Mouse (Mus musculus) kidney, embryonic 15.5 days (tissue): Measurements from ENCODE around the gene Gps1. TPM values are rescaled to one million over a fixed set of nuclear protein-coding genes. Genes with fewer than 3 reads are reported as not detected.
"Not testable (repeated sequence)": the region's sequence is repeated elsewhere in the genome, so short reads cannot be mapped to it uniquely, and the experiment has no call there.

Experiments
- ATAC-seq: fragments of 200-750 bp; cut with Nextera tagmentation; replicated peaks from 2 replicates; pipeline ENCODE4 v1.8.0; 2017; ENCODE audit warnings: moderate TSS enrichment; ENCODE audit not compliant: low FRiP score
- H3K27ac ChIP-seq: fragments of 300-500 bp; sonication (generic); 2 replicates; pipeline ENCODE4 v1.5.1; 2015; ENCODE audit warnings: mild to moderate bottlenecking, inconsistent platforms
- H3K27me3 ChIP-seq: fragments of 300-500 bp; sonication (generic); 2 replicates; pipeline ENCODE4 v1.6.1; 2015; ENCODE audit warnings: inconsistent platforms
- H3K36me3 ChIP-seq: fragments of 300-500 bp; sonication (generic); 2 replicates; pipeline ENCODE4 v1.6.1; 2015; ENCODE audit warnings: inconsistent platforms
- H3K4me1 ChIP-seq: fragments of 300-500 bp; sonication (generic); 2 replicates; pipeline ENCODE4 v1.6.1; 2015; ENCODE audit warnings: inconsistent platforms
- H3K4me2 ChIP-seq: fragments of 300-500 bp; sonication (generic); 2 replicates; pipeline ENCODE4 v1.6.1; 2015; ENCODE audit warnings: moderate library complexity, mild to moderate bottlenecking, inconsistent platforms
- H3K4me3 ChIP-seq: fragments of 300-500 bp; sonication (generic); replicated peaks from 2 replicates; pipeline ENCODE4 v1.5.1; 2015; ENCODE audit warnings: mild to moderate bottlenecking, inconsistent platforms
- H3K9ac ChIP-seq: fragments of 300-500 bp; sonication (generic); 2 replicates; pipeline ENCODE4 v1.6.1; 2015; ENCODE audit warnings: mild to moderate bottlenecking, inconsistent platforms
- H3K9me3 ChIP-seq: fragments of 300-500 bp; sonication (generic); replicated peaks from 2 replicates; pipeline ENCODE4 v1.6.1; 2016; ENCODE audit warnings: inconsistent platforms
- WGBS: fragments of 180-500 bp; shearing (Covaris S2); methylation state at CpG from one replicate; pipeline ENCODE4 v1.1.7; 2015; ENCODE audit warnings: mixed read lengths; 5-methylcytosine and 5-hydroxymethylcytosine counted together
- polyA plus RNA-seq: library from polyadenylated mRNA; unstranded; fragments of >200 nt; fragmentation: Nextera tagmentation; extraction: Ambion mirVana; gene quantifications from 2 replicates; pipeline ENCODE4 v1.2.1, GENCODE M21; 2015

The Gps1 gene
- polyA plus RNA-seq, 1 experiment from 2014 or later: 215 TPM

DNA sequence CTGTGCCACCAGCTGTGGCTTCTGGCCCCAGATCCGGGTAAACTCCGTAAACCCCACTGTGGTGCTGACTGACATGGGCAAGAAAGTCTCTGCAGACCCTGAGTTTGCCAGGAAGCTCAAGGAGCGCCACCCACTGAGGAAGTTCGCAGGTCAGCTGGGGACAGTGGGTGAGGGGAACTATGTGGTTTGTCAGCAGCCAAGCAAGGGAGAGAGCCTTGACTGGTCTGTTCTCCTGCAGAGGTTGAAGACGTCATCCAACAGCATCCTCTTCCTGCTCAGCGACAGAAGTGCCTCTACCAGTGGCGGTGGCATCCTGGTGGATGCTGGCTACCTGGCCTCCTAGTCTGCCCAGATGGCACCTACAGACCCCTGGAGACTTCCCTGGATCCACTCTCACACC is 17.0 kb upstream of the Gps1 start:
- WGBS: 69% methylated on average over 3 of the region's 7 CpGs
- H3K9me3 ChIP-seq, H3K36me3 ChIP-seq, H3K4me1 ChIP-seq, H3K27ac ChIP-seq, H3K4me3 ChIP-seq, H3K9ac ChIP-seq, H3K4me2 ChIP-seq, H3K27me3 ChIP-seq, ATAC-seq: not testable (repeated sequence)

- WGBS: 25% methylated on average over 1 of the region's 1 CpGs
- no peak overlapping the region for H3K27ac ChIP-seq
- H3K36me3 ChIP-seq: no peaks in the 10 kb centered on the region
- H3K9ac ChIP-seq: no peak overlapping the region
- no peaks in the 10 kb centered on the region for H3K9me3 ChIP-seq
- no peak; the same call in 1 of the 2 replicates for ATAC-seq
- H3K27me3 ChIP-seq: peaks cover 5% of the 10 kb centered on the region; the same call in 1 of the 2 replicates
- H3K4me3 ChIP-seq: no peak overlapping the region
- 0 out of 2 replicates have a peak, but pooled peaks cover 2% of the 10 kb centered on the region for H3K4me1 ChIP-seq
- no peak overlapping the region for H3K4me2 ChIP-seq
These were observed 15.9 kb upstream of the Gps1 start for GRCm38 (mm10) chr11:120768206-120768605.

GRCm38 (mm10) chr11:120772749-120773148 is 11.3 kb upstream of the Gps1 start:
- Histone ChIP-seq H3K27me3 (no peaks in the 10 kb centered on the region; the same call in 1 of the 2 replicates), H3K9ac (no peak overlapping the region), H3K4me2 (no peak overlapping the region), H3K4me3 (no peak overlapping the region), H3K27ac (no peak overlapping the region), H3K36me3 (no peaks in the 10 kb centered on the region), H3K9me3 (no peaks in the 10 kb centered on the region), H3K4me1 (peaks cover 13% of the 10 kb centered on the region; the same call in 1 of the 2 replicates)
- 76% methylated on average over 3 of the region's 3 CpGs for WGBS
- ATAC-seq: no peak

GRCm38 (mm10) chr11:120773463-120774190 is 10.4 kb upstream of the Gps1 start:
- H3K4me2 ChIP-seq: no peak overlapping the region
- no peak overlapping the region for H3K4me3 ChIP-seq
- no peak overlapping the region for H3K9ac ChIP-seq
- H3K9me3 ChIP-seq: no peaks in the 10 kb centered on the region
- H3K36me3 ChIP-seq: no peaks in the 10 kb centered on the region
- no peak for ATAC-seq
- H3K27ac ChIP-seq: no peak overlapping the region
- 90% methylated on average over 7 of the region's 7 CpGs for whole genome bisulfite sequencing
- H3K4me1 ChIP-seq: peaks cover 10% of the 10 kb centered on the region; the same call in 1 of the 2 replicates
- H3K27me3 ChIP-seq: no peaks in the 10 kb centered on the region; the same call in 1 of the 2 replicates

GRCm38 (mm10) chr11:120775774-120776469 is 8.2 kb upstream of the Gps1 start:
- H3K9me3 ChIP-seq: no peaks in the 10 kb centered on the region
- no peak overlapping the region for H3K9ac ChIP-seq
- peak overlapping the region; percentile 10; the same call in 1 of the 2 replicates for H3K4me2 ChIP-seq
- peaks cover 9% of the 10 kb centered on the region for H3K36me3 ChIP-seq
- H3K27me3 ChIP-seq: no peaks in the 10 kb centered on the region; the same call in 1 of the 2 replicates
- no peak overlapping the region for H3K4me3 ChIP-seq
- no peak overlapping the region for H3K27ac ChIP-seq
- H3K4me1 ChIP-seq: peaks cover 10% of the 10 kb centered on the region; the same call in 1 of the 2 replicates
- WGBS: 24% methylated on average over 15 of the region's 15 CpGs
- ATAC-seq: peak; percentile 82

GRCm38 (mm10) chr11:120777123-120777522 is 6.9 kb upstream of the Gps1 start:
- no peak for ATAC-seq
- Histone ChIP-seq H3K27ac (no peak overlapping the region), H3K9ac (no peak overlapping the region), H3K9me3 (no peaks in the 10 kb centered on the region), H3K36me3 (peaks cover 10% of the 10 kb centered on the region), H3K27me3 (no peaks in the 10 kb centered on the region; the same call in 1 of the 2 replicates), H3K4me1 (peaks cover 10% of the 10 kb centered on the region; the same call in 1 of the 2 replicates), H3K4me3 (no peak overlapping the region), H3K4me2 (no peak overlapping the region)
- 42% methylated on average over 6 of the region's 6 CpGs for WGBS

DNA sequence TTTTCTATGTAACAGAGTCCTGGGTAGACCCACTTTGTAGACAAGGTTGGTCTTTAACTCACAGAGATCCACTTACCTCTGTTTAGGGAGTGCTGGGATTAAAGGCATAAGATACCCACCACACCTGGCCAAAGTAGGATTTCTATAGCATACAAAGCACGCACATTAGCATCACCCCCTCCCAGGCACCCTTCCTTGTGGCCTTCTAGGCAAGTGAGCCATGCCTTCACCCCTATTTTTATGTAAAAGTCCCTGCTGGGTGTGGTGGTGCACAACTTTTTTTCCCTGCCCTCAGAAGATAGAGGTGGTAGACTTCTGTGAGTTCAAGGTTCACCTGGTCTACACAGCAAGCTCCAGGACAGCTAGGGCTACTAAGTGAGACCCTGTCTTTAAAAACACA is 4.2 kb upstream of the Gps1 start:
- Histone ChIP-seq H3K9me3 (no peaks in the 10 kb centered on the region), H3K27ac (no peak overlapping the region), H3K4me1 (peaks cover 22% of the 10 kb centered on the region), H3K4me3 (no peak overlapping the region), H3K36me3 (peaks cover 13% of the 10 kb centered on the region), H3K4me2 (no peak overlapping the region), H3K9ac (no peak overlapping the region), H3K27me3 (0 out of 2 replicates have a peak, but pooled peaks cover 6% of the 10 kb centered on the region)
- WGBS: 97% methylated on average over 1 of the region's 1 CpGs
- ATAC-seq: no peak

DNA sequence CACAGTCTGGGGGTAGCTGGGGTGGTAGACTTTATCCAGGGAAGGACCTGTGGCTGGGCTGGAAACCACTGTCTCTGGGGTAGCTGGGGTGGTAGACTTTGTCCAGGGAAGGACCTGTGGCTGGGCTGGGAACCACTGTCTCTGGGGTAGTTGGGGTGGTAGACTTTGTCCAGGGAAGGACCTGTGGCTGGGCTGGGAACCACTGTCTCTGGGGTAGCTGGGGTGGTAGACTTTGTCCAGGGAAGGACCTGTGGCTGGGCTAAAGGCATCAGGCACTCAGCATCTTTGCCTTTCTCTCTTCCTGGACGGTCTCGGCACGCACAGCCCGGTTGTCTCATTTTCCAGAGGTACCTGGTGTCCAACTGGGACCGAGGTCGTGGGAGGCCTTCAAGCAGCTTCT is 2.7 kb upstream of the Gps1 start:
- Histone ChIP-seq H3K4me1 (peaks cover 30% of the 10 kb centered on the region), H3K36me3 (peaks cover 20% of the 10 kb centered on the region)
- H3K9me3 ChIP-seq, H3K27ac ChIP-seq, H3K4me2 ChIP-seq, H3K9ac ChIP-seq, H3K4me3 ChIP-seq, ATAC-seq, H3K27me3 ChIP-seq: not testable (repeated sequence)
- 96% methylated on average over 6 of the region's 6 CpGs for WGBS

DNA sequence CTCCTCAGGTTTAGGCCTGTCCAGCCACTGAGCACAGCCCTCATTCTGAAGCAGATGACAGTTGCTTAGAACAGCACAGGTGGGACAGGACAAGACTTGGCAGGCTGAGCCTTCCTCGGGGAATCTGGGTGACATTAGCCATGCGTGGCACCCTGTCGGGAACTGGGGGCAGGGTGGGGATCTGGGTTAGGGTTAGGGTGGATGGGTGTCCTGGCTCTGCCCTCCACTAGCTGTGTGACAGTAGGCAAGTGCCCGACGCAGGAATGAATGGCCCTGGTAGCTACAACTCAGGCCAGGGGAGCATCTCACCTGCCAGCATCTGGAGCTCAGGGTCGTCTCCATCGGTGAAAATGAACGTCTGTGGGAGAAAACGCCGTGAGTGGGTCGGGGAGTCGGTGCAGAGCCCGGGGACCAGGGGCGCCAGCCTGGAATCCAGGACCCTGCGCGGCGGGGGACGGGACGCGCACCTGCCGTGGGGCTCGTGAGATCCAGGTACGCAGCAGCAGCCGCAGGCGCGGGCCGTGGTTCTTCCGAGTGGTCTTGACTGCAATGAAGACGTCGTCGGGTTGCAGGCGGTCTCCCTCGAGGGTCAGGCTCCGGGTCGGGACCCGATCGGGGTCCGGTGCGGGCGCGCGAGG is 527 bp upstream of the Gps1 start:
- Histone ChIP-seq H3K4me2 (peak overlapping the region; percentile 94), H3K9ac (peak overlapping the region; percentile 87), H3K36me3 (peaks cover 41% of the 10 kb centered on the region), H3K4me3 (peak overlapping the region; percentile 97), H3K4me1 (peaks cover 25% of the 10 kb centered on the region), H3K9me3 (no peaks in the 10 kb centered on the region), H3K27me3 (0 out of 2 replicates have a peak, but pooled peaks cover 6% of the 10 kb centered on the region), H3K27ac (peak overlapping the region; percentile 84)
- WGBS: 2% methylated on average over 42 of the region's 42 CpGs
- ATAC-seq: 0 out of 2 replicates have a peak, but pooled peaks have one; percentile 0

DNA sequence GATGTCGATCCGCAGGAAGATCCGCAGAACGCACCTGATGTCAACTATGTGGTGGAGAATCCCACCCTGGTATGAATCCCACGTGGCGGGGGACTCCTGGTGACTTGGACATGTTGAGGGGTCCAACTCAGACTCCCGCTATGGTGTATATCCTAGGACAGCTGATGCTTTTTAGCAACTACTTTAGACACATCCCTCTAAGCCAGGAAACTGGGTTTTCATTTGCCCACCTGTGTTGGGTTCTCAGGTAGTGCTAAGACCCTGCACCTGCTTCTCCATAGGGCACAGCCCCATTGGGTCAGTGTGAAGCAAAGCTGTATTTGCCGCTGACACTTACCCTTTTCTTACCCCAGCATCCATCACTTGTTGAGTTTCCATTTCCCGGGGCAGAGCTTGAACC is 1.1 kb downstream of the Gps1 start:
- Histone ChIP-seq H3K27ac (peak overlapping the region; percentile 84), H3K4me3 (peak overlapping the region; percentile 97), H3K9ac (peak overlapping the region; percentile 87), H3K4me2 (peak overlapping the region; percentile 94), H3K9me3 (no peaks in the 10 kb centered on the region), H3K4me1 (peaks cover 25% of the 10 kb centered on the region), H3K27me3 (0 out of 2 replicates have a peak, but pooled peaks cover 6% of the 10 kb centered on the region), H3K36me3 (peaks cover 54% of the 10 kb centered on the region)
- WGBS: 35% methylated on average over 9 of the region's 9 CpGs
- ATAC-seq: no peak

GRCm38 (mm10) chr11:120788460-120788859 is 4.4 kb downstream of the Gps1 start:
- H3K27ac ChIP-seq, H3K4me3 ChIP-seq, H3K27me3 ChIP-seq, H3K9ac ChIP-seq, ATAC-seq, H3K4me2 ChIP-seq, H3K9me3 ChIP-seq: not testable (repeated sequence)
- 64% methylated on average over 10 of the region's 10 CpGs for WGBS
- peaks cover 24% of the 10 kb centered on the region for H3K4me1 ChIP-seq
- H3K36me3 ChIP-seq: peaks cover 75% of the 10 kb centered on the region

GRCm38 (mm10) chr11:120789355-120789754 is 5.3 kb downstream of the Gps1 start:
- Histone ChIP-seq H3K27me3 (no peaks in the 10 kb centered on the region), H3K9me3 (no peaks in the 10 kb centered on the region), H3K36me3 (peaks cover 84% of the 10 kb centered on the region), H3K4me2 (no peak overlapping the region), H3K9ac (no peak overlapping the region), H3K4me3 (no peak overlapping the region), H3K27ac (no peak overlapping the region), H3K4me1 (peaks cover 23% of the 10 kb centered on the region)
- 85% methylated on average over 4 of the region's 4 CpGs for WGBS
- ATAC-seq: no peak
